Mouse (Mus musculus) regulatory T cell (primary cell): ENCODE measurements at regions not wholly inside any gene's neighbourhood (a gene's known extent, or its start where the extent isn't known, plus 50 kb on each side); places are given as distances from the start of the nearest gene placed in this dataset.

Source experiments
- in situ Hi-C: fragments of 300-600 bp; cut with MboI, MseI; formaldehyde crosslinking; loops from one replicate; pipeline ENCODE4 v1.15.1; 2025; ENCODE audit warnings: high pct_unique_total_duplicates

DNA sequence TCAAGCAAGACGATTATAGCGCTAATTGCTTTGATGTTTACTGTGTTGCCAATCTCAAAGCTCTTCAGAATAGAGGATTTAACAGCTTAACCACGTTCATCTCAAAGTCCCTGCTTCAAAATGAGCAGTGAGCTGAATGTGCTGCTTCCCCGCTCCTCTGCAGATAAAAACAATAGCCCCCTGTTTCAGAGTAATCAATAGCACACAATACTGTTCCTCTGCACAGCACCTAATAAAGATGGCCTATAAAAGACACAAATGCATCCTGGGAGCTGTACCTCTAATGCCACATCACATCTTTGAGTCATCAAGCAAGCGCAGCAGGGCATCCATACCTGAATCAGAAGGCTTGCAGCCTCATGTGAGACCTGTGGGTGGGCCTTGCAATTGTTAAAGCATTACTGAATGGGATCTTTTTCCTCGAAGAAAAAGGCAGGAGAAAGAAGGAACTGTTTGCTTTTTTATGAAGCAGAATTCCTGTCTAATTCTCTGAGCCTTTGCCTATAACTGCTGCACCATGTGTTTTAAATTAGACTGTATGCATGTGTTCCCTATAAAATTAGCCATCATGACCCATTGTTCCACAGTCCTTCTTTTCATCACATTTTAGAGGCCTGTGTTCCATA lies 648.5 kb upstream of the Cited2 start:
- in situ Hi-C loops = no loop called here

DNA sequence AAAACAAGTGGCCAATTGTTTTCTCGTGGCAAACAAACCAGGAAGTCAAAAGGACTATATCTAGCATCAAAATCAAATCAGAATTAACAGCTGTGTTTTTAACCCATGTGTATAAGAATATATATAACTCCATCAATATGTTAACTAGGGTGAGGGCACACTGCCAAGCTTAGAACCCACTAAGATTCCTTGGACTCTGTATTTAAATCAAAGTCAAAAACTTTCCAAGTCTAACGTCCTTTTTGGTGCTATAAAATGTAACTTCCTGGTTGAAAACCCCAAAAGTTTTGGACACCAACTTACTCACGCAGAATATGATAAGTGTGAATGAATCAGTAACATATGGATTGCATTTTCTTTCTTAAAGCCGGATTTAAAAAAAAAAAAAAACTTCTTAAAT lies 647.9 kb upstream of the Cited2 start:
- in situ Hi-C loops = no loop called here

DNA sequence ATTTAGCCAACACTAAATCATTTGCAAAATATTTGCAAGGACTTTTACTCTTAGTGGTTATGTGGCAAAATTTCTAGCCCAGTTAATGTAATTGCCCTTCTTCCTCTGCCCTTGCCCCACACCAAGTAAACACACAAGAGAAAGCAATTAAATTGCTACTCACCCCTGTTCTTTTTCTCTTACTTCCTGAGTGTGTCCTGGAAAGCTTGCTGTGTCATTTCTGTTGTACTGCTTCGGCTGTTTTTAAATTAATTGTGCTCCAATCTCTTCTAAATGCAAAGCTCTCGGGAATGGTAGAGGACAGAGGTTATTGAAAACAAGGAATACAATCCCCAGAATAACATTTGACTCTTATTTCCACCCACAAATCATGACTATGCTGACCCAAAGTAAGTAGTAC lies 647.4 kb upstream of the Cited2 start:
- in situ Hi-C loops = no loop called here

DNA sequence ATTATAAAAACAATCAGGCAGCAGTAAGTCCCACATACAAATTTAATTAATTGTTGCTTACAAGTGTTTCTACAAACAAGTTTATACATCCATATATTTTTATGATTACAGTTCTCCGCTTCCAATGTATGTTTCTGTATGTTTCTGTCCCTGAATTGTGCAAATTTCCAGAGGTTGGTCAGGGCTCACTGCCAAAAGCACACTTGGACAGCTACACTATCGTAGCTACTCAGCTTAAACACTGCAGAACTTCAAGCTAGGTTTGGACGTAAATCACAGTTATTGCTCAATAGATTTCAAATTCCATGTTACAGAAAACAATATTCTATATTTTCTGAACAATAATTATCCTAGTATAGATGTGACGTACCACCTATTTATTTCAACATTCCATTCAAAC lies 646.8 kb upstream of the Cited2 start:
- in situ Hi-C loops = no loop called here

DNA sequence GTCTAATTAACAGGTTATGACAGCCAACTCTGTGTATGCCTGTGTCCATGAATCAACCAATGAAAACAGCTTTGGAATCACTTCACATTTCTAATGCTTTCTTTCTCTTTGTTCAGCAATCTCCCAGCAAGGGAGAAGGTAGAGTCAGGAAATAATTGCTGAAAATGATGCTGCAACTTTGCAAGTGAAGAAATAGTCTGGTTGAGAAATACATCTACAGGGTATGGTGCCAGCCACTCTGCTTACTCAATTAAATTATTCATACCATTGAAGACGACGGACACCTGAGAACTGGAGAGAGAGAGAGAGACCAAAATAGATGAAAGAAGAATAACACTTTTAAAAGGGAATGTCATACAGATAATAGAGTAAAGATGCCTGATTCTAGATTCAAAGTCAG lies 645.4 kb upstream of the Cited2 start:
- in situ Hi-C loops = no loop called here

DNA sequence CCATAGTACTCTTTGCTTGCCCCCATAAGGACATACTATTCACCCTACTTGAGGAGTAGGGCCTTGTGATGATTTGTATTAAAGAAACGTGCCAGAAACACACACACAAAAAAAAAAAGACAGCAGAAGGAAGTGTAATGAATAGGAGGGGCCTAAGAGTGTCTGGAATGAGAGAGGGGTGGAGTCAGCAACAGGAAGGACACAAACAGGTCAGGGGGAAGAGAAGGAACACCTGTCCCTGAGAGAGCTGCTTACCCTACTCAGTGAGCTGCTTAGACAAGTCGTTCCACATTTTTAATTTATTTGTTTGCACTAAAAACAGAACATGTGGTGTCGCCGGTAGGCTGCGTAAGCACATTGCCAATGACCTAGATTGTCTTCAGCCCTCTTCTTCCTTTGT lies 642.2 kb upstream of the Cited2 start:
- in situ Hi-C loops = no loop called here

DNA sequence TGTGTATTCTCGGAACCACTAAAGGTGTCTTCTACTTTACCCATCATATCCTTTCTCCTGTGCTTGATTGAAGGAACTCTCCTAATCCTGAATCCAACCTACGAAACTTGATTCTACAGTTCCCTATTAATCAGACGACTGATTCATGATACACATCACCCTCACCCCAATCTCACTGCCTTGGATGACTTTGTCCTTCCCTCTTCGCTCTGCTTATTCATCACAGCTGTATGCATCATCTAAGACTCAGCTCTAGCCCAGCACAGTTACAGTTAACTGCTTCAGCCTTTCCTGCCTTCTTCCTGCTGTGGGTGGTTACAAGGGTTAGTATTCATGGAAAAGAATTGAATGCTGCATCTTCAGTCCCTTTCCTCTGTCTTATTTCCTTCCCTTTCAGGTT lies 640.1 kb upstream of the Cited2 start:
- in situ Hi-C loops = no loop called here

DNA sequence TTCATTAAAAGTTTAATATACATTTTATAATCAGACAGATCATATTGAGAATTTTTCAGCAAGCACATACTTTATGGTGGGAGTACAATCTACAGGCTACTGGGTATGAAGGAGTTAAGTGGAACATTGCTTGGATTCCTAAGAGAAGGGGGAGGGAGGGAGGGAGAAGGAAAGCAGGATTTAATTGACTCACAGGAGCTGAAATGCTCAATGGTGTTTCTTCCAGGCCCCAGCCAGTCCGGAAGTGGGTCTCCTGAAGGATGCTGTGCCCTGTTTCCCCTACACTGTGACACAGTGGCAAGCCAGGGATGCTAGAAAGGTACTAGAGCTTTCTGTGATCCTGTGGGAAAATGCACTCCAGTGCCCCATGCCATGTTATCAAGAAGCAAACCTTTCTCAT lies 621.0 kb upstream of the Cited2 start:
- in situ Hi-C loops = no loop called here

DNA sequence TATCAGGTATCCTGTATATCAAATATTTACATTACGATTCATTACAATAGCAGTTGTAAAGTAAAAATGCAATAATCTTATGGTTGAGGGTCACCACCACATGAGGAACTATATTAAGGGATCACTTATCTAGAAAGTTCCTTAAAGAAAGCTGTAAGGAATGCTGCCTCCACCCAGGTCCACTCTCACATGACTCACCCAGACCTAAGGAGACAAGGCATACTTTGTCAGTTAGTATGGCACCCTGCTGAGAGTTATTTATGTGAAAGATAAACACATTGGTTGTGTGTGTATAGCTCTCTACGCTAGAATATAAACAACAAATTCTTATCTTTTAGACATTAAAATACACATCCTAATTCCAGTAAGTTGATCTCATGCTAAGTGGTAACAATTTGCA lies 619.6 kb upstream of the Cited2 start:
- in situ Hi-C loops = no loop called here

DNA sequence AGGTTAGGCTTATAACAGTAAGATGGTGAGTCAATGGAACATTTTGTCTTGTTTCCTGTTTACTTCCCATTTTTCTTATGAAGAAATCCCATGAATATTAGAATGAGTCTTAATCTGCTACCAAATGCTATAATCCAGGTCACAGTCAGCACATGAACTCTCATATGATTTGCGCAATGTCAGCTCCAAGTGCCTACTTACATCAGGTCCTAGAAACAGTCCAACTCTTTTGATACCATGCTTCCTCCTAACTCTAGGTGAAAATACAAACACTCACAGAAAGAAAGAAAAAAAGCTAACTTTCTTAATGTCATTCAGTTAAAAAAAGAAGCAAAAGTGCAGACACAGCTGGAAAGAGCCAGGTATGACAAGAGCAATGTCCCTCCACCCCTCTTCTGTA lies 616.2 kb upstream of the Cited2 start:
- in situ Hi-C loops = no loop called here

DNA sequence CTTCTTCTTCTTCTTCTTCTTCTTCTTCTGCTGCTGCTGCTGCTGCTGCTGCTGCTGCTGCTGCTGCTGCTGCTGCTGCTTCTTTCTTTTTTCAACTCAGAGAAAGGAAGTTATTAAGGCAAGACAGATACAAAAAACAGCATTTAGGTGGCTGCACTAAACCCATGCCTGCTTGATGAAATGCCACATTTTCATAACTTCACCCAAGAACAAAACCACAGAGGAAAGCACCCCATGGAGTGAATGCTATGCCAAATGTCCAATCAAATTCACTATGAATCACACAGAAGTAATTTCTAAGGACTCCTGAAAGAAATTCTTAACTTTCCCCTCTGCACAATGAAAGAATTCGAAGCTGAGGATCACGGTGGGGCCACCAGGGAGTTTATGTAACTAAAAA lies 611.9 kb upstream of the Cited2 start:
- in situ Hi-C loops = loop anchor here (5.0 kb wide), 1 partner anchor 61 kb away; no protein-coding TSS in a partner anchor

DNA sequence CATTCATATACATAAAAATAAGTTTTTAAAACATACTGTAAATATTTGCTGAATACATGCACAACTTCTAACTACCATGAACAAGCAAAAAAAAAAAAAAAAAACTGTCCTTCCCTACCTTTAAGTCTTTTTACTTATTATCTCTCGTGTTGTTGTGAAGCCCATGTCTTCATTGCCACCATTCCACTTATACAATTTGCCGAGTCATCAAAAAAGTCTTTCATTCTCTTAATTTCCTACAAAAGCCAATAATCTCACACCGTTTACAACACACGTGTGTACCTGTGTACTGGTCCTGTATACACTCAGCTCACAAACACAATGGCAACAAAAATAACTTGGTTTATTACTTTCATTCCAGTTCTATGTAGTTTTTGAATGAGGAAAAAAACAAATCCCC lies 608.2 kb upstream of the Cited2 start:
- in situ Hi-C loops = loop anchor here (5.0 kb wide), 1 partner anchor 57 kb away; no protein-coding TSS in a partner anchor

DNA sequence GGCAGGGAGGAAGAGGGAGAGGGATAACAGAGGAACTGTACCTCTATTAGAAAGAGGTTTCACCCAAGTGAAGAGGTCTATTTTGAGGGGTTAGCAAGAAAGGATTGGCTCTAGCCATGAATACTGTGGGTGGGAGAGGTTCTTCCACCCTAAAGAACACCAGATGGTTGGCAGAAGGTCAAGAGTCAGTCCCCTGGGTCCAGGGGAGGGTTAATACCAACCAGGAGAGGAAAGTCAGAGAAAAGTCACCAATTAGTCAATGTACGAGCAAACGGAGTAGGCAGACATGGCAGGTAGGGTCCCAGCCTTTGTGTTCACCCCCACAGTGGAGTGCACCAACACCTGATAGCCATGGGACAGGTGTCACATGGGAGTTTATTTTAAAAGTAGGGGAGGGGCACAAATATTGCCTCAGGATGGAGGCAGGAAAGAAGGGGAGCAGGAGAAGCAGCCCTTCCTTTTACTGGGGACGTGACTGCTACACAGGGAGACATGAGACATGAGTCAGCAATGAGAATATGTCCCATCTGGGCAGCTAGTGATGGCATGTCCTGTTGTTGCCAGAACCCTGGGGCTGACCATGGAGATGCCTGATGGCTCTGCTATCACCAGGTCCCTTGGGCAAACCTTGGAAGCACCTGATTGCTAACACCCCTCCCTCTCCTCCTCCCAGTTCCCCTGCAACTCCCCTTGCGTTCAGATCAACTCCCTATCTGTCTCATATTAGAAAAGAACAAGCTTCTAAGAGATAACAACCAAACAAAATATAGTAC lies 593.4 kb upstream of the Cited2 start:
- in situ Hi-C loops = no loop called here

DNA sequence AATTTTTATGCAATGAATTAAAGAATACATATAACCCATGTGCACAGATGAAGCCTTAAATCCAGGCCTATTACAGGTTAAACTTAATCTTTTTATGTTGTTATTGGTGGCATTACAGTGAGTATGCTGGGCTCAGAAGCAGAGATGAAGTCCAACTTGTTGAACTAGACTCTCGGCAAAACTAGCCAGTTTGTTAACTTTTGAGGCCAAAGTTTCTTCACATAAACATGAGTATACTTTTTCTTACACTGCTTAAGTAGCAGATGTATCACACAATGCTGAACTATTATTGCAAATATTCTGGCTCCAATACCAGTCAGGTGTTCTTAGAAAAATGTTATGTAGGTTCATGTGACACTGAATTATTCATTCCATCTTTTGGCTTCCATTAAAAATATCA lies 592.4 kb upstream of the Cited2 start:
- in situ Hi-C loops = no loop called here

DNA sequence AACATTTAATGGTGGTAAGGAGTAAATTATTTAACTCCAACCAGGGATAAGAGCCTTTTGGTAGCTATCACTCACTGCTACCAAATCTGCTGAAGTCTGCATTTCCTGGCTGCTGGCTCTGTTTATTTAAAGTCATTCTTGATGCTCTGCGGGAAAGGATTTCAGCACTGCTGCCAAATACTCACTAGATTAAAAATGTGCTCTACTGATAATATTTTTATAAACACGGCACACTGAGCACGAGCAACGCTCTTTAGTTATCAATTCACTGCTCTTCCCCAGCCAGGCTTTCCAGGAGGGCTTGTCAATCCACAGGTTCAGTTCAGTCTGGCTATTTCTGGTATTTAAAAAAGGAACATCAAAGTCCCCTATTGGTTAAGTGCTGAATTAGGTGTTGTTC lies 591.3 kb upstream of the Cited2 start:
- in situ Hi-C loops = no loop called here

DNA sequence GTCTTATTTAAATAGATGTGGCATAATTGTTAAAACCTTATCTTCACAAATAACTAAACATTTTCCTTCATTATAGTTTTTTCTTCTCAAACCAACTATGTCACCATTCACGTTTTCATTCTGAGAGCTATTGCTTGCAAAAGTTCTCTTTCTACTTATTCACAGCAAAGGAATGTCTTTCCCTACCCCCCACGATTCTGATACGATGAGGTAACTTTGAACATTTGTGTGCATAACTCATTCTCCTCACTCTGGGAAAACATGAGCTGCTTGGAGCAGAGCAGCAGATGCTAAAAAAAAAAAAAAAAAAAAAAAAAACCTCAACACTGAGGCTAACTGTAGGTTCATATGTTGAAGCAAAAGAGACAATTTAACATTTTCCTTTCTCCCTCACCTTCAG lies 547.6 kb upstream of the Cited2 start:
- in situ Hi-C loops = no loop called here

DNA sequence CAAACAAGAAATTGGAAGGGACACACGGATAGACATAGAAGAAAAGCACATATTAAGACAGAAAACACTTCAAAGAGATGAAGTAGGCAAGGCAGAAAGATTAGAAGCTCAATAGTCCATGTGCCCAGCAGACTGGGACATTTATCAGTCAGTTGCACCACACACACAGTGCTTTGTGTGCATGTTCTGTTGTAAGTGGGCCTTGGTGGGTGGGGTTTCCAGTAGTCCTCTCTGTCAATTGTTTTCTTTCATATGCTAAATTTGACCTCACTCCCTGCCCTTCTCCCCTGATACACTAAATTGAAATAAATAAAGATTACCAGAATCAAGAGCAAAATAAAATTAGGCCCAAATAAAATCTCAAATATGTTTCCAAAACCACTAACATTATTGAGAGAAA lies 546.0 kb upstream of the Cited2 start:
- in situ Hi-C loops = no loop called here

DNA sequence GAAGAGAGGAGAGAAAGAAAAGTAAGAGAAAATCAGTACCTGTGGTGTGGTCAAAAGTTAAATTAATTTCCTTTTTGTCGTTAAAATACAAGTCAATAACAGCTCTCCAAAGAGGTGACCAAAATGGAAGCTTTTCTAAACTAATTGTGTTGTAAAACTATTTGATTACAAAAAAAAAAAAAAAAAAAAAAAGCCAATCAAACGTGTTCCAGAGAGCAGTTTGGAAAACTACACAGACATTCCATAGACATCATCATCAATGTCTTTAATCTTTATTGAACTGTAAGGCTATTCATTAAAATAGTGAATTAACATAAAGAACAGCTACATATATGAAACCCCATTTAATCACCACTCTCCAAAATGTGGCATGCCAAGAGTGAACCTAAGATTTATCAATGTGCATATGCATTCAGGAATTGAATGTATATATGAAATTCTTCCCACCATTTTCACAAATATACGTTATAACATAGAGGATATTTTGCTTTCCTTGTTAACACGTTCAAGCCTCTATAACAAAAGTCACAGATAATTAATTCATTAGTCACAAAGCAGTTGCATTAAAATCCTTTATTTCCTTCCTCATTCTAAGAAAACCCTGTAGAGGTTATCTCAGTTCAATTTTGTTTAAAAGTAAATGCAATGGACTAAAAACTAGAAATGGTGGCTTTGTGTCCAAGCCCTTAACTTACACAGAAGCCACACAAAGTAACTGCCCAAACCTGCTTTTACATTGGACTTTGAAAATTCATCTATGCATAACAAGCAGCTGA lies 545.3 kb upstream of the Cited2 start:
- in situ Hi-C loops = no loop called here

DNA sequence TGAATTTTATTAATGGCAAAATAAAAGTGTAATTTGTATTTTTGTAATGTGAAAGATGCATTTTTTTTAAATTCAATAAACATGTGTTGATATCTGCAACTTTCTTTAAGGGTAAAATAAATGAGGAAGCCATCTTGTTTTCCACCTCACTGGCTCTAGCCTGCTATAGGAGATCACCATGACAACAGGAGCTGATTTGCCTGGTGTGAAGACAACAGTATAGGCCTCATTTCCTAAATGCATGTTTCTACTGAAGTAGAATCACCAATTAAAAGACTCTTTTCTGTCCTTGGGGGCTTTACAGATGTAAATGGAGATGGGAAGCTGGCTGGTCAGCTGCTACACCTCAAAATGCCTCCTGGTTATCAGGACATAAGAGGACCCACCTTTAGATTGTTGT lies 544.4 kb upstream of the Cited2 start:
- in situ Hi-C loops = no loop called here

DNA sequence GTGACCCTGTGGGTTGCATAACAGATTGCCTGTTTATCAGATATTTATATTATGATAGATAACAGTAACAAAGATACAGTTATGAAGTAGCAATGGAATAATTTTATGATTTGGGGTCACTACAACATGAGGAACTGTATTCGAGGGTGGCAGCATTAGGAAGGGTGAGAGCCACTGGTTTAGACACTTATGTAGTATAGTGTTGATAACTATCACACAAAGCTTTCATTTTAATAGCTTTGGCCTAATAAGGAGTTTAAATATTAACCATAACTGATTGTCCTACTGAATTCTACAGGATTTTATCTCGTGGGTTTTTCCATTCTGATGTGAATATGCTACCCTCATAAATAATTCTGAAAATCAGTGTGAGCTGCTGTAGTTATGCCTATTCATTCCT lies 538.6 kb upstream of the Cited2 start:
- in situ Hi-C loops = no loop called here

DNA sequence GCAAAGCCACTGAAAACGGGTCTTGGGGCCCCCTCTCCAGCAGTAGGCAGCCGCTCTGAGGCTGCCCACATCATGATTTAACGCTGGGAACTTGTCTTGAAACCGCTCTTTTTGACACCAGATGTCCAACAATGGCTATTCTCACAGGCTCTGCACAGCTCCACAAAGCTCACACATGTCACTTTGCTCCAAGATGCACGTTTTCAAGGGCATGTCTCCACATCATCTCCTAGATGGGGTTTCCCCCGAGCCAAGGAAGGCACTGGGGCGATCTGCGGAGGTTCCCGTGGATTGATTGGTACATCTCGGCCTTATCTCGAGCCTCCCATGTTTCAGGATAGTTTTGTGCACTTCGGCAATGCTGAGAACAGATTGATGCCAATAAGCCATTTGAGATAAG lies 526.8 kb upstream of the Cited2 start:
- in situ Hi-C loops = no loop called here

DNA sequence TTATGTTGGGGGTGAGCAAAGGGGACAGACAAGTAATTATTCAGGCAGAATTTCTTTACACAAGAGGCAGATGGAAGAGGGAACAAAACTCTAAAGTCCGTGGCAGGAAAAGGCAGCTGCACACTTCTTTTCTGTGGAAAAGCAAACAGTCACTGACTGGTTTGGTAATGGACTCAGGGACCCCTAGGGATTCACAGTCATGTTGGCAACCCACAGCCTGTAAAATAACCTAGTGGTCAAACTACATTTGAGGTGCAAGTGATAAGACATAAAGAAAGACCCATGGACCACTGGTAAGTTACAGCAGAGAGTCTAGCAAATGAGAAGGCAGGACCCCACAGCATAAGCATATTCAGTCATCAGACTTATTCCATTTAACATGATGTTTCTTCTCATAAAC lies 526.4 kb upstream of the Cited2 start:
- in situ Hi-C loops = no loop called here
